Mouse (Mus musculus) spleen, adult 2 months (tissue): ENCODE measurements around the gene Sae1.

Experiments used
- CTCF ChIP-seq: fragments of 200-500 bp; IDR thresholded peaks from 2 replicates; pipeline ENCODE4 v1.5.1; 2011; ENCODE audit warnings: mild to moderate bottlenecking, inconsistent platforms; ENCODE audit not compliant: insufficient read depth, insufficient read length, insufficient replicate concordance; ENCODE audit errors: extremely low read depth
- POLR2A ChIP-seq: fragments of 200-500 bp; IDR thresholded peaks from 2 replicates; pipeline ENCODE4 v1.6.1; 2011; ENCODE audit warnings: low read depth, low read length, inconsistent platforms

DNA sequence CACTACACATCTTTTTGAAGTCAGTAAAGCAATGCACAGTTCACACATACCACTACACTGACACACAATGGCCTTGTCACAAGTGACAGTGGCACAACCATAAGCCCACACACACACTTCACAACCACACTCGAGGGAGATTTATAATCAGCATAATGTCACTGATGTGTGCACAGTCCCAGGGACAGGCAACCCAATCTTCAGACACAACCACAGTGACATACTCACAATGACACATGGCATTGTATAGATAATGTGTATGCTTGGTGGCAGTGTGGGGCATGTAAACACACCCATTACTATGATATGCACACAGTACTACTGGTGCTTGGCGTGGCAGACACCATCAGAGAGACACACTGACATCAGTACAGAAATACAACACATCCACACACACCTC is 91.5 kb downstream of the Sae1 start:
- no peak for TF ChIP-seq CTCF
- no peak for TF ChIP-seq POLR2A
